Mouse (Mus musculus): Measurements from ENCODE around the gene Plekhm2. TPM values are rescaled to one million over a fixed set of nuclear protein-coding genes. Genes with fewer than 3 reads are reported as not detected.

The Plekhm2 gene
- polyA plus RNA-seq, 1 experiment from 2014 or later, result 4.6 TPM

- Histone ChIP-seq H3K27me3 (ENCODE audit: control insufficient read depth, insufficient read depth, low read length) (no peaks in the 10 kb centered on the region), H3K9ac (replicated peaks; ENCODE audit: low read depth, low read length) (no peak overlapping the region), H3K36me3 (ENCODE audit: control insufficient read depth, insufficient read depth, low read length) (peaks cover 16% of the 10 kb centered on the region), H3K4me2 (replicated peaks; ENCODE audit: low read depth, low read length) (no peak overlapping the region), H3K9me3 (ENCODE audit: control insufficient read depth, low read depth, low read length) (no peaks in the 10 kb centered on the region), H3K4me3 (ENCODE audit: low read depth, low read length) (no peak overlapping the region), H3K4me1 (ENCODE audit: control insufficient read depth, insufficient read depth, low read length) (no peaks in the 10 kb centered on the region), H3K27ac (ENCODE audit: low read length) (no peak overlapping the region)
- 81% methylated on average over 12 of the region's 12 CpGs for WGBS
- no peak for ATAC-seq (ENCODE audit: insufficient number of reproducible peaks, insufficient read depth, low FRiP score, low read depth)
Measured at GRCm38 (mm10) chr4:141655908-141656608, 8.6 kb downstream of the Plekhm2 start.

- H3K4me1 ChIP-seq (ENCODE audit: control insufficient read depth, insufficient read depth, low read length), result no peaks in the 10 kb centered on the region
- no peak overlapping the region for H3K4me2 ChIP-seq (replicated peaks; ENCODE audit: low read depth, low read length)
- H3K36me3 ChIP-seq (ENCODE audit: control insufficient read depth, insufficient read depth, low read length), result peaks cover 9% of the 10 kb centered on the region
- no peaks in the 10 kb centered on the region for H3K27me3 ChIP-seq (ENCODE audit: control insufficient read depth, insufficient read depth, low read length)
- H3K4me3 ChIP-seq (ENCODE audit: low read depth, low read length), result no peak overlapping the region
- H3K27ac ChIP-seq (ENCODE audit: low read length), result no peak overlapping the region
- no peaks in the 10 kb centered on the region for H3K9me3 ChIP-seq (ENCODE audit: control insufficient read depth, low read depth, low read length)
- 90% methylated on average over 6 of the region's 6 CpGs for WGBS
- ATAC-seq (ENCODE audit: insufficient number of reproducible peaks, insufficient read depth, low FRiP score, low read depth), result no peak
- H3K9ac ChIP-seq (replicated peaks; ENCODE audit: low read depth, low read length), result no peak overlapping the region
Measured at GRCm38 (mm10) chr4:141654509-141654908, 10.2 kb downstream of the Plekhm2 start.

GRCm38 (mm10) chr4:141653813-141654212 lies 10.9 kb downstream of the Plekhm2 start:
- Histone ChIP-seq H3K4me1 (ENCODE audit: control insufficient read depth, insufficient read depth, low read length) (no peaks in the 10 kb centered on the region), H3K4me3 (ENCODE audit: low read depth, low read length) (no peak overlapping the region), H3K27me3 (ENCODE audit: control insufficient read depth, insufficient read depth, low read length) (no peaks in the 10 kb centered on the region), H3K9ac (replicated peaks; ENCODE audit: low read depth, low read length) (no peak overlapping the region), H3K9me3 (ENCODE audit: control insufficient read depth, low read depth, low read length) (no peaks in the 10 kb centered on the region), H3K27ac (ENCODE audit: low read length) (no peak overlapping the region), H3K36me3 (ENCODE audit: control insufficient read depth, insufficient read depth, low read length) (peaks cover 10% of the 10 kb centered on the region), H3K4me2 (replicated peaks; ENCODE audit: low read depth, low read length) (no peak overlapping the region)
- no peak for ATAC-seq (ENCODE audit: insufficient number of reproducible peaks, insufficient read depth, low FRiP score, low read depth)
- WGBS, result 90% methylated on average over 13 of the region's 13 CpGs

- no peak for ATAC-seq (ENCODE audit: insufficient number of reproducible peaks, insufficient read depth, low FRiP score, low read depth)
- Histone ChIP-seq H3K36me3 (ENCODE audit: control insufficient read depth, insufficient read depth, low read length) (peaks cover 10% of the 10 kb centered on the region; the same call in 1 of the 2 replicates), H3K27ac (ENCODE audit: low read length) (no peak overlapping the region), H3K27me3 (ENCODE audit: control insufficient read depth, insufficient read depth, low read length) (no peaks in the 10 kb centered on the region), H3K9me3 (ENCODE audit: control insufficient read depth, low read depth, low read length) (no peaks in the 10 kb centered on the region), H3K9ac (replicated peaks; ENCODE audit: low read depth, low read length) (no peak overlapping the region), H3K4me2 (replicated peaks; ENCODE audit: low read depth, low read length) (no peak overlapping the region), H3K4me1 (ENCODE audit: control insufficient read depth, insufficient read depth, low read length) (no peaks in the 10 kb centered on the region), H3K4me3 (ENCODE audit: low read depth, low read length) (no peak overlapping the region)
- 87% methylated on average over 8 of the region's 8 CpGs for WGBS
Measured at GRCm38 (mm10) chr4:141653044-141653443, 11.7 kb downstream of the Plekhm2 start.

GRCm38 (mm10) chr4:141651944-141652343 lies 12.8 kb downstream of the Plekhm2 start:
- no peaks in the 10 kb centered on the region for H3K27me3 ChIP-seq (ENCODE audit: control insufficient read depth, insufficient read depth, low read length)
- peaks cover 10% of the 10 kb centered on the region; the same call in 1 of the 2 replicates for H3K36me3 ChIP-seq (ENCODE audit: control insufficient read depth, insufficient read depth, low read length)
- no peak overlapping the region for H3K9ac ChIP-seq (replicated peaks; ENCODE audit: low read depth, low read length)
- H3K9me3 ChIP-seq (ENCODE audit: control insufficient read depth, low read depth, low read length), result no peaks in the 10 kb centered on the region
- no peak overlapping the region for H3K27ac ChIP-seq (ENCODE audit: low read length)
- no peak for ATAC-seq (ENCODE audit: insufficient number of reproducible peaks, insufficient read depth, low FRiP score, low read depth)
- H3K4me2 ChIP-seq (replicated peaks; ENCODE audit: low read depth, low read length), result no peak overlapping the region
- WGBS, result 90% methylated on average over 10 of the region's 10 CpGs
- no peak overlapping the region for H3K4me3 ChIP-seq (ENCODE audit: low read depth, low read length)
- H3K4me1 ChIP-seq (ENCODE audit: control insufficient read depth, insufficient read depth, low read length), result no peaks in the 10 kb centered on the region

GRCm38 (mm10) chr4:141651286-141651685 lies 13.4 kb downstream of the Plekhm2 start:
- H3K4me3 ChIP-seq (ENCODE audit: low read depth, low read length), result no peak overlapping the region
- H3K4me1 ChIP-seq (ENCODE audit: control insufficient read depth, insufficient read depth, low read length), result no peaks in the 10 kb centered on the region
- ATAC-seq (ENCODE audit: insufficient number of reproducible peaks, insufficient read depth, low FRiP score, low read depth), result no peak
- no peaks in the 10 kb centered on the region for H3K27me3 ChIP-seq (ENCODE audit: control insufficient read depth, insufficient read depth, low read length)
- H3K9me3 ChIP-seq (ENCODE audit: control insufficient read depth, low read depth, low read length), result no peaks in the 10 kb centered on the region
- H3K27ac ChIP-seq (ENCODE audit: low read length), result no peak overlapping the region
- 84% methylated on average over 6 of the region's 6 CpGs for WGBS
- no peak overlapping the region for H3K9ac ChIP-seq (replicated peaks; ENCODE audit: low read depth, low read length)
- H3K4me2 ChIP-seq (replicated peaks; ENCODE audit: low read depth, low read length), result no peak overlapping the region
- peaks cover 10% of the 10 kb centered on the region; the same call in 1 of the 2 replicates for H3K36me3 ChIP-seq (ENCODE audit: control insufficient read depth, insufficient read depth, low read length)

- H3K4me1 ChIP-seq (ENCODE audit: control insufficient read depth, insufficient read depth, low read length), result no peaks in the 10 kb centered on the region
- H3K4me3 ChIP-seq (ENCODE audit: low read depth, low read length), result no peak overlapping the region
- H3K9me3 ChIP-seq (ENCODE audit: control insufficient read depth, low read depth, low read length), result no peaks in the 10 kb centered on the region
- no peak overlapping the region for H3K9ac ChIP-seq (replicated peaks; ENCODE audit: low read depth, low read length)
- H3K36me3 ChIP-seq (ENCODE audit: control insufficient read depth, insufficient read depth, low read length), result peaks cover 10% of the 10 kb centered on the region; the same call in 1 of the 2 replicates
- no peak for ATAC-seq (ENCODE audit: insufficient number of reproducible peaks, insufficient read depth, low FRiP score, low read depth)
- no peak overlapping the region for H3K4me2 ChIP-seq (replicated peaks; ENCODE audit: low read depth, low read length)
- no peaks in the 10 kb centered on the region for H3K27me3 ChIP-seq (ENCODE audit: control insufficient read depth, insufficient read depth, low read length)
- no peak overlapping the region for H3K27ac ChIP-seq (ENCODE audit: low read length)
- WGBS, result 78% methylated on average over 6 of the region's 6 CpGs
Measured at GRCm38 (mm10) chr4:141649244-141649643, 15.5 kb downstream of the Plekhm2 start.

- Histone ChIP-seq H3K9me3 (ENCODE audit: control insufficient read depth, low read depth, low read length) (no peaks in the 10 kb centered on the region), H3K4me1 (ENCODE audit: control insufficient read depth, insufficient read depth, low read length) (peaks cover 10% of the 10 kb centered on the region; the same call in 1 of the 2 replicates), H3K36me3 (ENCODE audit: control insufficient read depth, insufficient read depth, low read length) (peaks cover 10% of the 10 kb centered on the region; the same call in 1 of the 2 replicates), H3K27me3 (ENCODE audit: control insufficient read depth, insufficient read depth, low read length) (no peaks in the 10 kb centered on the region), H3K27ac (ENCODE audit: low read length) (no peak overlapping the region), H3K4me2 (replicated peaks; ENCODE audit: low read depth, low read length) (no peak overlapping the region), H3K9ac (replicated peaks; ENCODE audit: low read depth, low read length) (no peak overlapping the region), H3K4me3 (ENCODE audit: low read depth, low read length) (no peak overlapping the region)
- no peak for ATAC-seq (ENCODE audit: insufficient number of reproducible peaks, insufficient read depth, low FRiP score, low read depth)
- 92% methylated on average over 5 of the region's 5 CpGs for WGBS
Measured at GRCm38 (mm10) chr4:141648262-141648661, 16.4 kb downstream of the Plekhm2 start.

GRCm38 (mm10) chr4:141647187-141647586 lies 17.5 kb downstream of the Plekhm2 start:
- Histone ChIP-seq H3K27ac (ENCODE audit: low read length) (no peak overlapping the region), H3K27me3 (ENCODE audit: control insufficient read depth, insufficient read depth, low read length) (no peaks in the 10 kb centered on the region), H3K9me3 (ENCODE audit: control insufficient read depth, low read depth, low read length) (no peaks in the 10 kb centered on the region), H3K4me3 (ENCODE audit: low read depth, low read length) (no peak overlapping the region), H3K36me3 (ENCODE audit: control insufficient read depth, insufficient read depth, low read length) (peaks cover 14% of the 10 kb centered on the region), H3K4me1 (ENCODE audit: control insufficient read depth, insufficient read depth, low read length) (peaks cover 12% of the 10 kb centered on the region; the same call in 1 of the 2 replicates), H3K9ac (replicated peaks; ENCODE audit: low read depth, low read length) (no peak overlapping the region), H3K4me2 (replicated peaks; ENCODE audit: low read depth, low read length) (no peak overlapping the region)
- 95% methylated on average over 3 of the region's 3 CpGs for WGBS
- ATAC-seq (ENCODE audit: insufficient number of reproducible peaks, insufficient read depth, low FRiP score, low read depth), result no peak
